Comparison of ENCODE assay signal across 11 mouse cellular contexts in genomic region chr19:53567864-53568263, GRCm38 (mm10). TPM values are rescaled to one million over a fixed set of nuclear protein-coding genes. Genes with fewer than 3 reads are reported as not detected.
A peak's percentile ranks its signal among the peaks of the same experiment; 100 is the strongest.
DNase-seq lines count a peak whose midpoint lies in the region; ATAC-seq lines count a peak whose summit lies in the region.
"Had no signal": no experiment of that assay in that cellular context is flagged by ENCODE, and none has a peak within 500 bp of the region (broad histone marks: within the 10 kb centered on the region; RNA-seq: fewer than 3 reads in every experiment).

No protein-coding gene starts in this region.

- DNase-seq in gastrocnemius, postnatal 10 days, result peak; percentile 0
- no peak for DNase-seq in gastrocnemius, postnatal 25 days
- peak; percentile 36 for DNase-seq in embryo, embryonic 11 days
- no peak for DNase-seq in urinary bladder, postnatal 4 days (ENCODE audit: low spot score in 2 of 2)
- no peak for DNase-seq in ovary, adult 18-20 months (ENCODE audit: low spot score)
- DNase-seq in heart, postnatal 25 days (ENCODE audit: low spot score), result no peak
- DNase-seq: layer of hippocampus, postnatal 36 days had no signal

- no peaks in the 10 kb centered on the region for H3K27me3 ChIP-seq in hindbrain, embryonic 13.5 days
- H3K27me3 ChIP-seq in neural tube, embryonic 12.5 days (replicated peaks), result no peaks in the 10 kb centered on the region
- H3K27me3 ChIP-seq: embryonic facial prominence, embryonic 12.5 days had no signal

- no peak overlapping the region for H3K9ac ChIP-seq in hindbrain, embryonic 13.5 days
- H3K9ac ChIP-seq in neural tube, embryonic 12.5 days, result no peak overlapping the region
- H3K9ac ChIP-seq: embryonic facial prominence, embryonic 12.5 days; liver, embryonic 14.5 days had no signal

- peak overlapping the region; percentile 39; the same call in 1 of the 2 replicates for H3K4me2 ChIP-seq in hindbrain, embryonic 13.5 days
- 0 out of 2 replicates have a peak overlapping the region, but pooled peaks have one; percentile 0 for H3K4me2 ChIP-seq in neural tube, embryonic 12.5 days (replicated peaks)
- H3K4me2 ChIP-seq: embryonic facial prominence, embryonic 12.5 days had no signal

- no peak overlapping the region for H3K4me3 ChIP-seq in hindbrain, embryonic 13.5 days
- no peak overlapping the region for H3K4me3 ChIP-seq in neural tube, embryonic 12.5 days
- H3K4me3 ChIP-seq: embryonic facial prominence, embryonic 12.5 days had no signal

- 0 out of 2 replicates have a peak, but pooled peaks cover 4% of the 10 kb centered on the region for H3K4me1 ChIP-seq in hindbrain, embryonic 13.5 days (replicated peaks)
- H3K4me1 ChIP-seq in neural tube, embryonic 12.5 days, result no peaks in the 10 kb centered on the region
- H3K4me1 ChIP-seq: embryonic facial prominence, embryonic 12.5 days had no signal

- H3K9me3 ChIP-seq in hindbrain, embryonic 13.5 days, result no peaks in the 10 kb centered on the region
- no peaks in the 10 kb centered on the region for H3K9me3 ChIP-seq in neural tube, embryonic 12.5 days
- H3K9me3 ChIP-seq: embryonic facial prominence, embryonic 12.5 days had no signal

- H3K36me3 ChIP-seq in hindbrain, embryonic 13.5 days, result no peaks in the 10 kb centered on the region
- no peaks in the 10 kb centered on the region for H3K36me3 ChIP-seq in neural tube, embryonic 12.5 days
- H3K36me3 ChIP-seq: embryonic facial prominence, embryonic 12.5 days had no signal

- intact Hi-C loops in heart, postnatal 25 days (cut with DNase I), result no loop called here

- WGBS in hindbrain, embryonic 13.5 days, result 15% methylated on average over 11 of the region's 11 CpGs
- WGBS in neural tube, embryonic 12.5 days, result 17% methylated on average over 11 of the region's 11 CpGs

- no peak overlapping the region for H3K27ac ChIP-seq in hindbrain, embryonic 13.5 days
- H3K27ac ChIP-seq in neural tube, embryonic 12.5 days, result no peak overlapping the region
- H3K27ac ChIP-seq: embryonic facial prominence, embryonic 12.5 days; liver, embryonic 14.5 days had no signal

- no peak for ATAC-seq in hindbrain, embryonic 13.5 days (ENCODE audit: low FRiP score)
- no peak for ATAC-seq in neural tube, embryonic 12.5 days (ENCODE audit: low FRiP score, low read depth)

RNA-seq across cellular contexts. Expression of gene Nutf2-ps1, which starts 21.0 kb away (rescaled TPM):
- total RNA-seq in gastrocnemius, postnatal 10 days (2021), result 10 to 100 TPM; 83.4 to 96.6 TPM
- 10 to 100 TPM; 42.5 to 67.6 TPM for total RNA-seq in gastrocnemius, postnatal 25 days (2021)
- 283 and 310 TPM in 2 replicates for polyA plus RNA-seq in hindbrain, embryonic 13.5 days (2015; fragmentation: Nextera tagmentation; extraction: Ambion mirVana)
- 351 and 372 TPM in 2 replicates for polyA plus RNA-seq in neural tube, embryonic 12.5 days (2016; fragmentation: Nextera tagmentation; extraction: Ambion mirVana)
- 10 to 100 TPM; 83.1 to 93.2 TPM for total RNA-seq in heart, postnatal 25 days (2021)

RNA-seq across cellular contexts. Expression of gene Smc3, which starts 32.3 kb away (rescaled TPM):
- total RNA-seq in gastrocnemius, postnatal 10 days (2021), result 10 to 100 TPM; 22.5 to 27.4 TPM
- total RNA-seq in gastrocnemius, postnatal 25 days (2021), result 10 to 100 TPM; 13.9 to 16.0 TPM
- 68.0 and 69.6 TPM in 2 replicates for polyA plus RNA-seq in hindbrain, embryonic 13.5 days (2015; fragmentation: Nextera tagmentation; extraction: Ambion mirVana)
- polyA plus RNA-seq in neural tube, embryonic 12.5 days (2016; fragmentation: Nextera tagmentation; extraction: Ambion mirVana), result 71.1 and 75.8 TPM in 2 replicates
- total RNA-seq in heart, postnatal 25 days (2021), result 10 to 100 TPM; 22.4 to 23.6 TPM

RNA-seq across cellular contexts. Expression of gene Dusp5, which starts 39.0 kb away (rescaled TPM):
- total RNA-seq in gastrocnemius, postnatal 10 days (2021), result 1 to 10 TPM; 1.3 to 2.3 TPM
- 1 to 10 TPM; 1.7 to 1.8 TPM for total RNA-seq in gastrocnemius, postnatal 25 days (2021)
- polyA plus RNA-seq in hindbrain, embryonic 13.5 days (2015; fragmentation: Nextera tagmentation; extraction: Ambion mirVana), result 1.6 and 2.3 TPM in 2 replicates
- polyA plus RNA-seq in neural tube, embryonic 12.5 days (2016; fragmentation: Nextera tagmentation; extraction: Ambion mirVana), result 3.4 and 3.8 TPM in 2 replicates
- total RNA-seq in heart, postnatal 25 days (2021), result 1 to 10 TPM; 6.2 to 7.6 TPM

Comparison
In these comparisons a context has a peak if more than half of its experiments do, and no peak if none do; other contexts are left out.
1. DNase-seq: peak in gastrocnemius, postnatal 10 days (single experiment) and embryo, embryonic 11 days (single experiment); none in gastrocnemius, postnatal 25 days (single experiment), urinary bladder, postnatal 4 days (0 of 2), ovary, adult 18-20 months (single experiment) and heart, postnatal 25 days (single experiment).